Mouse (Mus musculus) layer of hippocampus, adult 18-20 months (tissue): Measurements from ENCODE around the gene C130079G13Rik. TPM values are rescaled to one million over a fixed set of nuclear protein-coding genes. Genes with fewer than 3 reads are reported as not detected.
"Not testable (repeated sequence)": the region's sequence is repeated elsewhere in the genome, so short reads cannot be mapped to it uniquely, and the experiment has no call there.

Source experiments
- DNase-seq, 2 experiments: peaks; one replicate each; pipeline ENCODE4 v3.0.0; 2022; ENCODE audit warnings: low spot score in 2 of 2
- long read RNA-seq: library from polyadenylated mRNA; stranded (forward); transcript quantifications from one replicate; pipeline ENCODE4 v2.0.0, GENCODE M21; 2021
- total RNA-seq, 2 experiments: library from RNA; stranded (reverse); gene quantifications; 2 replicates each; pipeline ENCODE4 v1.2.3; 2021

C130079G13Rik gene
- total RNA-seq = not detected
- long read RNA-seq = 0 reads

DNA sequence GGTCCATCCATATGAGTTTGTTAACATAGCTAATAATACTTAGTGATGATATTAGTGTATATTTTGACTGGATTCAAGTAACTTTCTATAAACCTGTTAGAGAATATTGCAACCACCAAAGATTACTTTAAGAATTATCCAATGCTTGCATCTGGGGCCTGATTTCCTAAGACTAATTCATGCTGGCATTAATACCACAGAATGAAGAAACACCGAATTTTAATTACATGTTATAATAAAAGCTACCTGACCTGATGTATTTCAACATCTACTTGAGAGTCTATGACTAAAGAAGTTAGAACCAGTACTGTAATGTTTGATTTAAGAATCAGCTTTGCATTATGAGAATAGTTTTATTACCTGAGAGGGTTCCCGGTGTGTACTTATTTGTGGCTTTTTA lies at the start of gene C130079G13Rik:
Gene C130079G13Rik (plus strand): TSS at position 301 of the 400 bp plus-strand sequence.
- DNase-seq = no peak

DNA sequence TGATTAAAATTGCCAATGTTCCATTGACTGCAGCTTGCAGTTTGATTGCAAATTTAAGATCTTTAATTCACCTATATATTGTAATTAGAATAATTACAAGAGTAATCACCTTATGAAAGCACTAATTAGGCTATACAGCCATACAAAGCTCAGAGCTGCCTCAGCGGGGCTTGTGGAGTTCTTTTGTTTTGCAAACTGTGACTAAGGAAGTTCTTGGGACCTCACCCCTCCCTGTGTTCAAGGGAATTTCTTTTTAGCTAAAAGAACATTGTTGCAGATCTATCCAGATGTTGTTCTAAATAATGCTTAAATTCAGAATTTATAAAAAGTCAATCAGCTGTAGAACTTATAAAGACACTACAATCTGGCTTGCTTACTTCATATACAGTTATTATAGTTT lies 47.4 kb upstream of the C130079G13Rik start:
- not testable (repeated sequence) for DNase-seq

DNA sequence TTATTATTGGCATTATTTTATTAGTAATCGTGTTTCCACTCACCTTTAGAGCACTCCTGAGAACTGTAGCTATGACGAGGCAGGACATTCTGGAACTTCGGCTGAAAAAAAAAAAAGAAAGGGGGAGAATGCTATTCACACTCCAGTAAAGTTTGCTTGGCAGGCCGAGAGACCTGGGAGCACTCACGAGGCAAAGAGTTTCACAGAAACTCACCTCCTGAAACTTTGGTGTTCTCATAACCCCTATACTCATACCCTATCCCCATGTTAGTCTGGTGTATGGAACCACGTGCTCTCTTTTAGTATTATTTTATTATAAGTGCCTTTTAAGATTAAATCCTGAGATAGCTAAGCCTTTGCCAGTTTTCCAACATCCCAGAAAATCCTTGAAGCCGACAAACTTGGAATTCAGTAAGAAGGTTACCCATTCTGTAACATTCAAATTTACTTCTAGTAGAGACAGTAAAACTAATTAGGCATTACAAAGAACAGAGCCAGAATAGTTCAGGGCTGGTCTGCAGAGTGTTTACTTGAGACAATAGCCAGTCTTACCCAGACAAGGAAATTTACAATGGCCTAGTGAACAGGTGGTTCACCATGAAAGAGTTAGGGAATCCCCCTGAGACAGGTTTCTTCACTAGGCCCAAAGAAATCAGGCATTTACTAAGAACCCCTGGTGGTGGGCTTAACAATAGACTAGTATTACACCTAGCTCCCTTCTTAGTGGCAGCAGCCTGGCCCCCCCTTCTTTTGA lies 45.0 kb upstream of the C130079G13Rik start:
- DNase-seq = not testable (repeated sequence)

DNA sequence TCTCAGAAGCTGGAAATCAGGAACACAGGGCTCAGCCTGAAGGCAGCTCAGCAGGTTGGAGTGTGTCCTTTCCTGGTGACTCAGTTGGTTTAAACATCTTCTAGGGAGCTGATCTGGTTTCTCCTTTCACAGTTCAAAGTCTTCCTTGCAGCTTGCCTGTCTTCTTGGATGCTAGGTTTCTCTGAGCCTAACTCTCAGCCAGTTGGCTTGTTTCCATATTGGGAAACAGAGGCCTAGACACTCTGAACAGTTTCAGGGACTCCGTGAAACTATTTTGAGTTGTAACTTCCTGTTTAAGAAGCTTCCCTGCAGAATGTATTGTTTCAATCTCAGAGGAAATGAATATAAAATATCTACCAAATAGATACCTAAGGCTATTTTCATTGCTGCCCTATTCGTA lies 31.7 kb upstream of the C130079G13Rik start:
- DNase-seq = no peak

DNA sequence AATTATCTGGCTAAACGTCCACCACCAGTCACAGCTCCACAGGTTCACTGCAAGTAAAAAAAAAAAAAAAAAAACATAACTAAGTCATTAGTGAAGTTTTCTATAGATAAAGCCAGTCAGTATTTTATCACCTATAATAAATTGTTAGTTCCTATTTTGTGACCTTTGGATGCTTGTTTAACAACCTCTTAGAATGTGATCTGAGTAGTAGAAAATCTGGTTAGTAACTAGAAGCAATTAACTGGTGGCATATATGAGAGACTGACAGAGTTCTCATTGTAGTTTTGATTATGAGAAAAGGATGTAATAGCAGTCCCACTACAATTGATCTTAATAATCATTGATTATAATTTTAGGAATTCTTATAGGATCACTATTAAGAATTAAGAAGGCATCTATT lies 9.6 kb downstream of the C130079G13Rik start:
- DNase-seq = no peak

DNA sequence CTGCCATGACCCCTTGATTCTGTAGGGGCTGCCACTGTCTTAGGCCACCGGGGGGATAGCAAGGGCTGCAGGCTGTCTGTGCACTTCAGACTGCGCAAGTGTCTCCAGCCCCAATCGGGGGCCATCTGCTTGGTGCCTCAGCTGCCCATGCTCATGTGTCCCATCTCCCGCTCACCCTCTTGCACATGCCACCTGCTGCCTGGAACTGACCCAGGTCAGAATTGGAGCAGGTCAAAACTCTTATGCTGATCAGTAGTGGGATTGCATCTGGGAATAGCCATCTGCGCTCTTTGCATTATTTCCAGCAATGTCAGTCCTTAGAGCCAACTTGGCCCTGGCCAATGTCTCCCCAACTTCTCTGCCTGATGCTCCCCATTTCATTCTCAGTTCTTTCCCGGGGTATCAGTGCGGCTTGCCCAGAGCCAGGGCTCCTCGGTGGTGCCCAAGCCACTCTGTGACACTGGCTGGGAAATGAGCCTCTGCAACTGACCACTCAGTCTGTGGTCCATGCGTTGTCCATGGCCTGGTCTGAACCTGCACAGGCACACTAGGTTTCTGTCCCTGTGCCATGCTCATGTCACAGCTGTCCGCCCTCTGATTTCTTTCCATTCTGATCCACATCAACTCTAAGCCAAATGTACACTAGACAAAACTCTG lies 22.4 kb downstream of the C130079G13Rik start:
- DNase-seq = no peak

DNA sequence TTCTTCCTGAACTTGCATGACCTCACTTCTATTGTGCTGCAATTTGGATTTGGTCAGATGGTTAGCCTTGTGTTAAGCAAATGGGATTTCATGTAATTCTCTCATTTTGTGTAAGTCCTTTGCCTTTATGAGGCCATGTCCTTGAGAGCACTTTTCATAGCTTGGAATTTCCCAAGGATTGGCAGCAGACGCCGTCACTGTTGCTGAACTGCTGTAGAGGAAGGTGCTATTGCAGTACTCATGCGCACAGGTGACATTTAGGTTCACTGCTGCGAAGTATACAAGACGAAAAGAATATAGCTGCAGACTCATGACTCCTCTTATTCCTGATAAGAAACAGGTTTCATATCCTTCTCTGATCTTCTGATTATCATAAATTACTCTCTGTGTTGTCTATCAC lies 45.9 kb downstream of the C130079G13Rik start:
- DNase-seq = no peak

DNA sequence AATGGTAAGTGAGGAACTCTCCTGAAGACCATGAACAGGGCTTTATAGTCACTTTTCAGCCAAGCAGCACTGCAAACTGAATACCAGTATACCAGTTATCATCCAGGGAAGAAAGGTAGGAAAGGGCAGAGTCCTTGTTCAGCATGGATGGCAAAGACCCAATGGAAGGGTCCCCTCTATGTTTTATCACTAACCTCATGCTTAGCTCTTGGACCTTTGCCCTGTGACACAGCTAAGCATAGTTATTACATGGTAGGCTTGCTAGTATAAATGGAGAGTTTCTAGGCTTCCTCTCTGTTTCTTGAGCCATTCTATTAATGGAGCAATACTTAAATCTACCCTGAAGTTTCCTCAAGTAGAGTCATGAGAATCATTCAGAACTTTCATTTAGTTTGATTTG lies 49.6 kb downstream of the C130079G13Rik start:
- DNase-seq = no peak

Other genes starting within 250 kb of the C130079G13Rik start
- not detected for gene Gm5538, start 195.4 kb upstream of the C130079G13Rik start, total RNA-seq
- not detected for gene Gm8298, start 64.2 kb upstream of the C130079G13Rik start, total RNA-seq
- gene Aadacl2, start 81.5 kb downstream of the C130079G13Rik start, total RNA-seq = not detected
- gene Aadac, start 100.5 kb downstream of the C130079G13Rik start, total RNA-seq = not detected
- gene Sucnr1, start 156.7 kb downstream of the C130079G13Rik start, total RNA-seq = not detected